Mouse (Mus musculus) erythroblast, embryonic 14.5 days (primary cell): ENCODE data around the gene Cep85l.

Experiments
- GATA1 ChIP-seq: IDR thresholded peaks from 2 replicates; pipeline ENCODE4 v1.6.1; 2012; ENCODE audit warnings: low read length, inconsistent platforms, mixed read lengths
- TAL1 ChIP-seq: IDR thresholded peaks from 3 replicates; pipeline ENCODE4 v1.6.1; 2012; ENCODE audit warnings: low read length, inconsistent platforms, mixed read lengths

DNA sequence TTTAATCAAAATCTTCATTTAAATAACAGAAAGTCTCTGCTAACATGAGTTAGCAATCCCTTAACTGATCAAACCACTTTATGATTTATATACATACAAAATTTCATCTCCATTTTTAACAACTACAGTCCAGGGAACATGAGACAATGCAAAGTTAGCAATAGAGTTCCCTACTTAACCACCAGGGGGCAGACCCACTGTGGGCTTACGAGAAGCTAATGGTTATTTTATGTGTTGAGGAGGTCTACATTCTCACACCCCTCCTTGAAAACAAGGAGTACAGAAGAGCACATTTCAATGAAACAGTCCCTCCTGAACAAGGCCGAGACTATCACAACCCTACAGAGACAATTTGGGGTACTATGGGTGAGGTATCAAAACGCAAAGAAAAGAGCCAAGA, 33.2 kb downstream of the Cep85l start:
- no peak for TF ChIP-seq GATA1
- no peak for TF ChIP-seq TAL1
